Mouse (Mus musculus) layer of hippocampus, adult 9-11 months (tissue): Measurements from ENCODE around the gene Slco6c1.

Experiments used
- DNase-seq: peaks from one replicate; pipeline ENCODE4 v3.0.0; 2022

Gene Slco6c1

DNA sequence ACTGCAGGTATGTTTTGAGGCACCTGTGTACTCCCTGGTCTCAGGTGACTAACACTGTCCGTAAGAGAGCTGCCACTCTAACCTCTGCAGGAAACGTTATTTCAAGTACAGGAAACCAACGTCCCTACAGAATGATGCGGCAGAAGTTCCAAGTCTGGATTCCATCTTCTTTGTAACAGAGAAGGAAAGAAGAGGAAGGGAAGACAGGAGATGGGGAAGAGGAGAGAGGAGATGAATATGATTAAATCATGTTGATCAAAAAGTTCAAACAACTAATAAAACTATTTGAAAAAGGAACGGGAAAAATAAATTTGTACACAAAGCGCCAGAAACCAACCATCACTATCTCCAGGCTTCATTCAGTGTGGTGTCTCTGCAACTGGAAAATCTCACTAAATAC is at the start of gene Slco6c1:
Slco6c1 (minus strand) TSS at position 101 of the 400 bp plus-strand sequence.
- no peak for DNase-seq

DNA sequence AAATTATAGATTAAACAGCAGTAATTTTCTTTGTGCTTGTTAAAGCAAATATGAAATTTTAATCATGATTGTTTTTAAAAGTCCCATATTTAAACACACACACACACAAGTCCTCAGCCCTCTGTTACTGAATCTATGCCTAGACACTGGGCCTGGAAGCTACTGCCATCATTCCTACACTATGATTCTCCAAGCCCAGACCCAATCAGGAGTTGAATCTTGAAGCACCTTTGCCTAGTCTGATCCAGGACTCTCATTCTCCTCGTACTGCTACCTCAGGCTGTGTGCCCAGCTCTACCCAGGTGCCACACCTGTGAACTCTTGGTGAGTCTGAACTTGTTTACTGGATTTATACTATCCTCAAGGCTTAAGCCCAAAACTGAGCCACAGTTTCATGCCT is 89.1 kb downstream of the Slco6c1 start:
- DNase-seq = no peak

- DNase-seq = no peak
These were observed 89.6 kb downstream of the Slco6c1 start for GRCm38 (mm10) chr1:97038548-97038947.

DNA sequence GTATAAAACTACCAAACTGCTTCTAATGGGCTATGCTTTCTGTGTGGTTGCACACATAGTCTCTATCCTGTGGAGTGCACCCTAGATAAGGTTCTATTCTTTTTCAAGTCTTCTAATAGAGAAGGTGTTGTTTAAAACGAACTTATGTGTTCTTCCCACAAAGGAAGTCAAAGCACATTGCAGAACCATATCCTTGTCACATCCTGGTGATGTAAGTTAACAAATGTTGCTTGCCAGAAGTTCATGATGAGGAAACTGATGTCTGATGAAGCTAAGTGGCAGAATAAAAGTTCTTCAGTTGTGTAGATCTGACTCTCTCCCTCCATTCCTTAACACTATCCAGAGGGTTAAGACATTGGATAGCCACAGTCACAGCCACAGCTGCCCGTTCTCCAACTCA is 90.1 kb downstream of the Slco6c1 start:
- DNase-seq = no peak

DNA sequence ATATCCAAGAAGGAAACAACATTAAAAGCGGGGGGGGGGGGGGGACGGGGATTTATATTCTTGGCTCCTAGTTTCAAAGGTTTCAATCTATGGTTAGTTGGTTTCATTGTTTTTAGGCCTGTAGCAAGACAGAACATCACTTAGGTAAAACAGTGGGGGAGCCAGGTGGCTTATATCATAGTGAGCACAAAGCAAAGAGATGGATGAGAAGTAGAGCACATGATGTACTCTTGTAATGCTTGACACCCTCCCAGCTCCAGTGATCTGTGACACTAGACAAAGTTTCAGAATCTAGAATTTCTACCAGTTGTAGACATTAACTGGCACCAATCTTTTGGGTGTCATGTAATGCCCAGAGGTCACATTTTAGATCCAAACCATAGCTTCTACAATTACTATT is 106.7 kb downstream of the Slco6c1 start:
- DNase-seq = no peak

- no peak for DNase-seq
These were observed 108.7 kb downstream of the Slco6c1 start for GRCm38 (mm10) chr1:97019404-97019803.

- peak; percentile 28 for DNase-seq
These were observed 109.1 kb downstream of the Slco6c1 start for GRCm38 (mm10) chr1:97018978-97019377.
